Mouse (Mus musculus) gonadal fat pad, adult 2 months (tissue): ENCODE data around the gene Hspa5. TPM values are rescaled to one million over a fixed set of nuclear protein-coding genes. Genes with fewer than 3 reads are reported as not detected.
A peak's percentile ranks its signal among the peaks of the same experiment; 100 is the strongest.
"Not testable (repeated sequence)": the region's sequence is repeated elsewhere in the genome, so short reads cannot be mapped to it uniquely, and the experiment has no call there.

Experiments used
- DNase-seq: peaks from one replicate; pipeline ENCODE4 v3.0.0-alpha.2; 2012; ENCODE audit warnings: low read depth
- polyA plus RNA-seq: library from polyadenylated mRNA; depleted of rRNA; stranded (reverse); fragments of >200 nt; gene quantifications from 2 replicates; pipeline ENCODE4 v1.2.3, GENCODE M21; 2012

The Hspa5 gene
- polyA plus RNA-seq, 1 experiment = 894 TPM

- DNase-seq = no peak
Measured at GRCm38 (mm10) chr2:34770951-34771350, 819 bp upstream of the Hspa5 start.

DNA sequence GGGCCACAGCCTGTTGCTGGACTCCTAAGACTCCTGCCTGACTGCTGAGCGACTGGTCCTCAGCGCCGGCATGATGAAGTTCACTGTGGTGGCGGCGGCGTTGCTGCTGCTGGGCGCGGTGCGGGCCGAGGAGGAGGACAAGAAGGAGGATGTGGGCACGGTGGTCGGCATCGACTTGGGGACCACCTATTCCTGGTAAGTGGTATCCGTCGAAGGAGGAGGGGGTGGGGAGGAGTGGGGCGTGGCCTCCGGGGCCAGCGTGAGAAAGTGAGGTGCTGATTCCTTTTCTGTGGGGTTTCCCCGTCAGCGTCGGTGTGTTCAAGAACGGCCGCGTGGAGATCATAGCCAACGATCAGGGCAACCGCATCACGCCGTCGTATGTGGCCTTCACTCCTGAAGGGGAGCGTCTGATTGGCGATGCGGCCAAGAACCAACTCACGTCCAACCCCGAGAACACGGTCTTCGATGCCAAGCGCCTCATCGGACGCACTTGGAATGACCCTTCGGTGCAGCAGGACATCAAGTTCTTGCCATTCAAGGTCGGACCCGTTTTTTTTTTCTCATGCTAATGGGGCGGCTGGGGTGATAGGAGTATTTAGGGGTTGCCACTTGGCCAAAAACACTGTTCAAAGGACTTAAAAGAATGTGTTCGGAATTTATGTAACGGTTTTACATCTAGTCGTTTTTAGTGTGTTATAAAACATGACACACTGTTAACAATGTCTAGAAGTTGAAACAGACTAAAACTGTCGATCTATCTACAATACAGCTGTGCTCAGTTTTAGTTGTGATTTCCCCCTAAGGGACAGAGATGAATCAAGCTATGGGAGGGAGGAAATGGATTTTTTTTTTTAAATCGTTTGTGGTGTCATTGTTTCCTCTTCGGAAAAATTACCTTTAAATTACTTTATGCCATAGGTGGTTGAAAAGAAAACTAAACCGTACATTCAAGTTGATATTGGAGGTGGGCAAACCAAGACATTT is 774 bp downstream of the Hspa5 start:
- no peak for DNase-seq

DNA sequence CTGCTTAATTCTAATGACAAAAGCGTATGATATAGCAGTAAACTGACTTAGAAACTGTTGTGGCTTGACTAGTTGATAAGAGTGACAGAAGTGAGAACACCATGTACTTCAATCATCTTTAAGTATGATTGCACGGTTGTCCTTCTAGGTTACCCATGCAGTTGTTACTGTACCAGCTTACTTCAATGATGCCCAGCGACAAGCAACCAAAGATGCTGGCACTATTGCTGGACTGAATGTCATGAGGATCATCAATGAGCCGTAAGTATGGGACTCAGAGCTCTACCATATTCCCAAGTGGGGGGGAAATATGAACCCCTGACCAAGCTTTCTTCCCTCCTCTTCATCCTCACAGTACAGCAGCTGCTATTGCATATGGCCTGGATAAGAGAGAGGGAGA is 1.9 kb downstream of the Hspa5 start:
- DNase-seq = no peak

DNA sequence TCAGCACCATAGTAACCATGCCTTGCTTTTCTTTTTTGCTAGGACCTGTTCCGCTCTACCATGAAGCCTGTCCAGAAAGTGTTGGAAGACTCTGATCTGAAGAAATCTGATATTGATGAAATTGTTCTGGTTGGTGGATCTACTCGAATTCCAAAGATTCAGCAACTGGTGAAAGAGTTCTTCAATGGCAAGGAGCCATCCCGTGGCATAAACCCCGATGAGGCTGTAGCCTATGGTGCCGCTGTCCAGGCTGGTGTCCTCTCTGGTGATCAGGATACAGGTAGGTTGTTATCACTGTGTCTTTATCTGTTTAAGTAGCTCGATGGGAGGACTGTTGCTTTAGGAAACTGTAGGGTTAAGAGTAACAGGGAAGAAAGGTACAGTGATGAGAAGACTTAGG is 2.7 kb downstream of the Hspa5 start:
- DNase-seq = no peak

- DNase-seq = no peak
Measured at GRCm38 (mm10) chr2:34777237-34777868, 5.6 kb downstream of the Hspa5 start.

DNA sequence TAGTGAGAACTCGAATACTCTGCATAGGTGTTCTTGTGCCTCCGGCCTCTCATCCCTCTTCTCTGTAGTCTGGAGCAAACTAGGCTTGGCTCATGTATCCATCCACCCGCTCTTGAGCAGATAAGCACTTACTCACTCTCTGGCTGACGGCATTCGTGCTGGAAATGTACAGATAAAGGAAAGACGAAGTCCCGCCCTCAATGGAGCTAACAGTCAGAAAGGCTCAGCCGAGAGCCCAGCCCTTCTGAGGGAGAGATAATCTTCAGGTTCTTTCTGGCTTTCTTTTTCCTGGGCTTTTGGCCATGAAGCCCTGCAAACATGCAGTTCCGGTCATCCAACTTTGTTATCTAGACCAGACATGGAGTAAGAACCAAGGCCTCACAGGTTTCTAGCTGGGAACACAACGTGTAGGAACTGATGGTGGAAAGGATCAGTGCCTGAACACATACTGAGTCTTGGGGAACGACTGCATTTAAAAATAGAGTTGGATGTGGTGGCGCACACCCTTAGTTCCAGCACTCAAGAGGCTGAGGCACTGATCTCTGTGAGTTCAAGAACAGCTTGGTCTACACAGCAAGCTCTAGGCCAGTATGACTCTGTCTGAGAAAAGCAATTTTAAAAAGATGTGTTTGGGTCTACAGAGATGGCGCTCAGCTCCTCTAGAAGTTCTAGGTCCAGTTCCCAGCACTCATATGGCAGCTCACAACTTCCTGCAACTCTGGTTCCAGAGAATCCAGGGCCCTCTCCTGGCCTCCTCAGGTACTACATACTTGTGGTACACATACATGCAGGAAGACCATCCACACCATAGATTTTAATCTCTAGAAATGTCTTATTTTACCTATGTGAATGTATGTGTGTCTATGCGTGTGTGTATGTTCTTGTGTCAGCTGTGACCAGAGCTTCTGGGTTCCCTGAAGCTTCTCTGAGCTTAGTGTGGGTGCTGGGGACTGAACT is 11.6 kb downstream of the Hspa5 start:
- no peak for DNase-seq

- DNase-seq = no peak
Measured at GRCm38 (mm10) chr2:34784085-34784484, 12.3 kb downstream of the Hspa5 start.

DNA sequence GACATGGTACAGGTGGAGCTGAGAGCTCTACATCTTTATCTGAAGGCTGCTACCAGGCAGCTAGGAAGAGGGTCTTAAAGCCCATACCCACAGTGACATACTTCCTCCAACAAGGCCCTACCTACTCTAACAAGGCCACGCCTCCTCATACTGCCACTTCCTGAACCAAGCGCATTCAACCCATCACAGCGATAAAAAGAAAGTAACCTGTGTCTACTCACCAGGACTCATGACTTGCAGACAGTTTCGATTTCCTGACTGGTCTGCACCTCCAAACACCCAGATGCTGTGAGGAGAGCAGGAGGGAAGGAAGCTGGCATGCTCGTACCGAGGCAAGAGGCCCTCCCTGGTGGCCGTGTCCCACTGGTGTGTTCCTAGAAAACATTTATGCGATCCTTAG is 18.5 kb downstream of the Hspa5 start:
- DNase-seq = no peak

DNA sequence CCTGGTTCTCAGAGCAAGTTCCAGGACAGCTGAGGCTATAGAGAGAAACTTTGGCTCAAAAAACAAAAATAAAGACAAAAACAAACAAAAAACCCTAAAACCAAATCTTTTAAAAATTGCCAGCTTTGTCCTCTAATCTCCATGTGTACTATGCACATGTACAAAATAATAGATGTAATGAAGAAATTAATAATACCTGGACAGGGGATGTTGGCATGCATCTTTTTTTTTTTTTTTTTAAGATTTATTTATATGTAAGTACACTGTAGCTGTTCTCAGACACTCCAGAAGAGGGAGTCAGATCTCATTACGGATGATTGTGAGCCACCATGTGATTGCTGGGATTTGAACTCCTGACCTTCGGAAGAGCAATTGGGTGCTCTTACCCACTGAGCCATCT is 20.8 kb downstream of the Hspa5 start:
- DNase-seq = not testable (repeated sequence)

DNA sequence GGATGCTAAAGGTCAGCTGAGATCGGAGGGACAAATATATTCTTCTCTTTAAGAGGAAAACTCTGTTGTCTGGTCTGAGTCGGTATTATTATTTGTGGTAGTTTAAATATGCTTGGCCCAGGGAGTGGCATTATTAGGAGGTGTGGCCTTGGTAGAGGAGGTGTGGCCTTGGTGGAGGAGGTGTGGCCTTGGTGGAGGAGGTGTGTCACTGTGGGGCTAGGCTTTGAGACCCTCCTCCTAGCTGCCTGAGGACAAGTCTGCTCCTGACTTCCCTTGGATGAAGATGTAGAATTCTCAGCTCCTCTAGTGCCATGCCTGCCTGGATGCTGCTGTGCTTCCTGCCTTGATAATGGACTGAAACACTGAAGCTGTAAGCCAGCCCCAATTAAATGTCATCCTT is 22.7 kb downstream of the Hspa5 start:
- DNase-seq = no peak

DNA sequence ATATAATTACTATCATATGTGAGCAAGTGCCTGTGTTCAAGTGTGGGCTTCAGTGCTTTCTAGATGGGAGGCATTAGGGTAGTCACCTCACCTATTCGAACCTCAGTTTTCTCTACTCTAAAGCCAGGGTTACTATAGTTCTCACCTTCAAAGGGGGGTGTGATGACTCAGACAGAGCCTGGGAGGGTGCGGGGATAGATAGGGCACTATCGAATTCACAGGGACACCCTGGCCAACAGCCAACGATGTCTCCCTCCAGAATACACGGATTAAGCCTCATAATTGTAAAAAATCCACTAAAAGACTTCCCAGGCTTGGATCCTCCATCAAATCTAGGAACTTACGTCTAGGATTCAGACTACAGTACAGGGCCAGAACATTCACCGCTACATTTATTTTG is 23.7 kb downstream of the Hspa5 start:
- no peak for DNase-seq

DNA sequence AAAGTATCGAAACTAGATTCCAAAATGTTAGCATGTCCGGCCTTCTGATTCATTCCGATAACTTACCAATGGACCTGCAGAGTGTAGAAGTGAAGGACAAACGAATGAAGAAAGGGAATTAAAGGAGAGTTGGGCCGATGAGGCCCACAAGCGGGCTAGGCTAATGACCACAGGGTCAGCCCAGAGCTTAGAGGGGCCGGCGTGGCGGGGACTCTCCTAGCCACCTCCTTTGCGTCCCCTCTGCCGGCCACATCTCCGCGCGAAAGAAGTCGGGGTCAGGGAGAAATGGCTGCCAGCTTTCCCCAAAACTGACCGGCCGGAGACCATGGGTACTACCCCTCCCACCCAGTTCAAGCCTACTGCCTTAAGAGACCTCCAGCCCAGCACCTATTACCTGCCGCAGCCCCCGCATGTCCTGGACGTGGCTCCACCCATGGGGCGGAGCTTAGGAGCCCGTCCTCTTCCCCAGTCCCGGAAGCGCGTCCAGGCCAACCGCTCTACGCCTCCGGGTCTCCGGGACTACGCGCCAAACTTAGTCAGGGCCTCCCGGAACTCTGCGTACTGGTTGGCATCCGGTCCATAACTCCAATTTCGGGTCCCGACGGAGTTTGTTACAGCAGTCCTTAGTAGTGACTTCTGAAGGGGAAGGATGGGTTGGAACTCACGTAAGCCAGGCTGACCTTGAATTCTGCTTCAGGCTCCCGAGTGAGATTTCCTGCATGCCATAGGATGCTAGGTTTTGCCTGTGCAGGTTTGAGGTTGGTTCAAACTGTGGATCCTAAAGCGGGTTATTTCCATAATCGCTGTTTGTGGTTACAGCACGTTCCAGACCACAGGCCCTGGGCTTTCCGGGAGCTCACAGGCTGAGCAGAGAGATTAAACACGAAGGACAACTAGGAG is 27.8 kb downstream of the Hspa5 start, which contains the start of gene Rabepk:
Gene Rabepk (minus strand): TSS at position 556 of the 900 bp plus-strand sequence.
- no peak for DNase-seq

GRCm38 (mm10) chr2:34800371-34800770 is 28.6 kb downstream of the Hspa5 start:
- DNase-seq = no peak

- peak; percentile 95 for DNase-seq
Measured at GRCm38 (mm10) chr2:34801516-34802482, 30.0 kb downstream of the Hspa5 start.

DNA sequence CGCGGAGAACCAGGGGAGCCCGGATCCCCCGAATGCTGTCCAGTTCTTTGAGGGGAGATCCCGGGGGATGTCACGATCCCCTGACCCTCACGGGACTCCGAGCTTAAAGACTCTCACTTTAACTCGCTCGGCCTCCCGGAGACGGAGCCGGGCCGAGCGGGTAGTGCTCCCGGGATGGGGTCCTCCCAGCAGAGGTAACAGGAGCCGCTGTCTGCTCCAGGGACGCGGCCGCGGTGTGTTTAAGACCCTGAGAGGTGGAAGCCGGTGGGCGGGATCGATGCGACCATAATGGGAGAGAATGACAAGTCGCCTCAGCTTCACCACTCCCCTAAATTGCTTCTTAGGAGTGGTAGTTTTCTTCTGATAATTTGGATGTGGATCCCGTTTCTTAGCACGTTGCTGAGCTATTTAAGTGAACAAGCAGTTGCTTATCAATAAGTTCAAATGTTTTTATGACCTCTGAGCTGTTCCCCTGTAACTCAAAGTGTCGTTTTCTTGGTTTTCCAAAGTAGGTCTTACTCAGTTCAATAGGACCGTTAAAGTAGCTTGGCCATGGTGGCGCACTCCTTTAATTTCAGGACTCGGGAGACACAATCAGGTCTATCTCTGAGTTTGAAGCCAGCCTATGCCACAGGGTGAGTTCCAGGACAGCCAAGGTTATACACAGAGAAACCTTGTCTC is 30.9 kb downstream of the Hspa5 start:
- not testable (repeated sequence) for DNase-seq

- DNase-seq = no peak
Measured at GRCm38 (mm10) chr2:34803746-34804145, 32.0 kb downstream of the Hspa5 start.

DNA sequence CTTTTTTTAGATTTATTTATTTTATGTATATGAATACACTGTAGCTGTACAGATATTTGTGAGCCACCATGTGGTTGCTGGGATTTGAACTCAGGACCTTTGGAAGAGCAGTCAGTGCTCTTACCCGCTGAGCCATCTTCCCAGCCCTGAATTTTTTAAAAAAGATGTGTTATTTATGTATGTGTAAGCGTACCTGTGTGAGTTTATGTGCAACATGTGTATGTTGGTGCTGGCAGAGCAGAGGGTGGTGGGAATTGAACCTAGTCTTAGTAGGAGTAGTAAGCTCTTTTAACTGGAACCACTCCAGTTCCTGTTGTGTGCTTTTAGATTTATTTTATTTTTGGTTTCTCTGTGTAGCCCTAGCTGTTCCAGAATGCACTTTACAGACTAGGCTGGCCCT is 32.4 kb downstream of the Hspa5 start:
- DNase-seq = no peak

DNA sequence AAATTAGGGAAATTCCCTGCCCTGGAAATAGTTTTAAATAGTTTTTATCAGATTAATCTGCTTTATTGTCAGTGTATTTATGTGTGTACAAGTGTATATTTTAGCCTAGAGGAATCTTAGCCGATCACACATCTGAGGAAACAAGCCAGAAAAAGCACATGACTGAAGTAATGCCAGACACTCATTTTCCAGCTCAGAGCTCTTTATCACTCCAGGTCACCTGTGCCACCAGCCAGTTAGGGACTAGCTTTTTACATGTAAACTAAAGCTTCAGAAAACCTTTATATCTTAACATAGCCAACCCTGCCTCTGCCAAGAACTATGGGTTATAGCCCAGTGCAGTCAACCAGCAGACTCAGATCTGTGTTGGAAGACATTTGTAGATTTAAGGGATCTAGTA is 33.0 kb downstream of the Hspa5 start:
- no peak for DNase-seq

DNA sequence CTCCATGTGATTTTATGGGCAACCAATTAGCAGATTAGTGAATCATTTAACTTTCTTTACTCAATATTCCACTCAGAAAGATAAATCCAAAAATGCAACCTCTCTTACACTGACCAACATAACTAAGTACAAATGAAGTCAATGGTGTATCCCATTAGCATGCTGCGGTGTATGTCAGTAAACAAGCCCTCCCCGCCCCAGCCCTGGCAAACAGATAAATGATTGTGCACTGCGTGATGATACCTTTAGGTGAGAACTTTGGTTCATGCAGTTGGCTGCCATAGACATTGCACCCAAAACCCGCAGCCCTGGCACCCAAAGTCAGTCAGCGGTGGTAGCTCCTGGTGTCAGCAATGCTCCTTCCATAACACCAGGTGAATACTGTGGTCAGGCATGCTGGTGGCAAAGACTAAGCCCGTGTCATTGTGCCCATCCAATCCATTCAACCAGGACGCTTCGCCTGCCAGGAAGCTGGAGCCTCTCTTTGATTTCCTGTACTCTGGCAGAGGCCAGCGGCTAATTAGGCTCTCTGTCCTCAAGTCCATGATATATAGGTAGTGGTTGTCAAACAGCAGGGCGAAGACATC is 33.7 kb downstream of the Hspa5 start:
- DNase-seq = no peak
